20 mouse cellular contexts compared by ENCODE assay signal in genomic region chr12:73587262-73587661, GRCm38 (mm10). TPM values are rescaled to one million over a fixed set of nuclear protein-coding genes. Genes with fewer than 3 reads are reported as not detected.
DNase-seq lines count a peak whose midpoint lies in the region; ATAC-seq lines count a peak whose summit lies in the region.
"Had no signal": no experiment of that assay in that cellular context is flagged by ENCODE, and none has a peak within 500 bp of the region (broad histone marks: within the 10 kb centered on the region; RNA-seq: fewer than 3 reads in every experiment).

No protein-coding gene starts in this region.

- H3K27me3 ChIP-seq in heart, embryonic 12.5 days (replicated peaks) = peaks cover 6% of the 10 kb centered on the region
- peaks cover 40% of the 10 kb centered on the region for H3K27me3 ChIP-seq in limb, embryonic 12.5 days
- H3K27me3 ChIP-seq in limb, embryonic 10.5 days (ENCODE audit: low read depth, poor library complexity, severe bottlenecking) = peaks cover 61% of the 10 kb centered on the region
- no peaks in the 10 kb centered on the region for H3K27me3 ChIP-seq in embryonic facial prominence, embryonic 15.5 days

- peak overlapping the region; percentile 41; the same call in 1 of the 2 replicates for H3K9ac ChIP-seq in heart, embryonic 12.5 days
- H3K9ac ChIP-seq in limb, embryonic 12.5 days (replicated peaks) = no peak overlapping the region
- no peak overlapping the region for H3K9ac ChIP-seq in embryonic facial prominence, embryonic 15.5 days
- H3K9ac ChIP-seq: forebrain, embryonic 12.5 days; liver, embryonic 14.5 days had no signal

- peak overlapping the region; percentile 53 for H3K4me2 ChIP-seq in heart, embryonic 12.5 days
- 0 out of 2 replicates have a peak overlapping the region, but pooled peaks have one; percentile 17 for H3K4me2 ChIP-seq in limb, embryonic 12.5 days
- H3K4me2 ChIP-seq in embryonic facial prominence, embryonic 15.5 days (replicated peaks) = no peak overlapping the region
- H3K4me2 ChIP-seq: forebrain, embryonic 12.5 days; midbrain, embryonic 11.5 days had no signal

- no peaks in the 10 kb centered on the region for H3K9me3 ChIP-seq in heart, embryonic 12.5 days (replicated peaks)
- H3K9me3 ChIP-seq in limb, embryonic 12.5 days = no peaks in the 10 kb centered on the region
- H3K9me3 ChIP-seq in limb, embryonic 10.5 days (replicated peaks) = no peaks in the 10 kb centered on the region
- no peaks in the 10 kb centered on the region for H3K9me3 ChIP-seq in embryonic facial prominence, embryonic 15.5 days (replicated peaks)
- H3K9me3 ChIP-seq: forebrain, embryonic 12.5 days had no signal

- 33% methylated on average over 3 of the region's 3 CpGs for WGBS in heart, embryonic 12.5 days
- 56% methylated on average over 3 of the region's 3 CpGs for WGBS in limb, embryonic 12.5 days
- WGBS in limb, embryonic 10.5 days = 64% methylated on average over 3 of the region's 3 CpGs
- 60% methylated on average over 3 of the region's 3 CpGs for WGBS in embryonic facial prominence, embryonic 15.5 days

- peak overlapping the region; percentile 33 for H3K4me3 ChIP-seq in heart, embryonic 12.5 days
- H3K4me3 ChIP-seq in limb, embryonic 12.5 days (replicated peaks) = no peak overlapping the region
- H3K4me3 ChIP-seq in limb, embryonic 10.5 days = no peak overlapping the region
- 0 out of 2 replicates have a peak overlapping the region, but pooled peaks have one; percentile 0 for H3K4me3 ChIP-seq in embryonic facial prominence, embryonic 15.5 days (replicated peaks)
- H3K4me3 ChIP-seq: forebrain, embryonic 12.5 days; layer of hippocampus, adult 2 months; myocyte had no signal

- H3K27ac ChIP-seq in heart, embryonic 12.5 days (ENCODE audit: poor library complexity, severe bottlenecking) = no peak overlapping the region
- H3K27ac ChIP-seq in limb, embryonic 12.5 days = no peak overlapping the region
- no peak overlapping the region for H3K27ac ChIP-seq in limb, embryonic 10.5 days
- no peak overlapping the region for H3K27ac ChIP-seq in embryonic facial prominence, embryonic 15.5 days (replicated peaks)
- H3K27ac ChIP-seq: forebrain, embryonic 12.5 days; layer of hippocampus, adult 2 months; liver, embryonic 14.5 days had no signal

- H3K36me3 ChIP-seq in heart, embryonic 12.5 days = no peaks in the 10 kb centered on the region
- H3K36me3 ChIP-seq in limb, embryonic 12.5 days = no peaks in the 10 kb centered on the region
- H3K36me3 ChIP-seq in limb, embryonic 10.5 days = no peaks in the 10 kb centered on the region
- H3K36me3 ChIP-seq in embryonic facial prominence, embryonic 15.5 days = no peaks in the 10 kb centered on the region
- H3K36me3 ChIP-seq: forebrain, embryonic 12.5 days had no signal

- no peak for DNase-seq in heart, adult 9 months (ENCODE audit: low spot score in 2 of 2)
- no peak for DNase-seq in limb, embryonic 10.5 days (ENCODE audit: low spot score)
- DNase-seq in CD4-positive helper T cell, adult 2 months (ENCODE audit: low read depth, low spot score) = peak; percentile 34
- DNase-seq in adrenal gland, postnatal 36 days = no peak
- no peak for DNase-seq in MN1 (ENCODE audit: low spot score)
- DNase-seq: adrenal gland, postnatal 14 days; cerebellum, postnatal 25 days; kidney, adult 18-20 months; right cerebral cortex, postnatal 4 days; thymus, postnatal 25 days had no signal

- 0 out of 2 replicates have a peak, but pooled peaks cover 20% of the 10 kb centered on the region for H3K4me1 ChIP-seq in heart, embryonic 12.5 days (replicated peaks)
- H3K4me1 ChIP-seq in limb, embryonic 12.5 days (replicated peaks) = peaks cover 18% of the 10 kb centered on the region
- H3K4me1 ChIP-seq in limb, embryonic 10.5 days = peaks cover 24% of the 10 kb centered on the region
- H3K4me1 ChIP-seq in embryonic facial prominence, embryonic 15.5 days = peaks cover 18% of the 10 kb centered on the region

- no peak for ATAC-seq in heart, embryonic 12.5 days (ENCODE audit: insufficient number of reproducible peaks, low FRiP score)
- no peak for ATAC-seq in limb, embryonic 12.5 days (ENCODE audit: insufficient number of reproducible peaks, insufficient read depth, low FRiP score, low TSS enrichment, low read depth)
- no peak for ATAC-seq in embryonic facial prominence, embryonic 15.5 days (ENCODE audit: insufficient number of reproducible peaks, low FRiP score, low TSS enrichment, low read depth)

RNA-seq across cellular contexts. Expression of gene Prkch, which starts 2.7 kb away (rescaled TPM):
- 19.5 and 20.0 TPM in 2 replicates for polyA plus RNA-seq in heart, embryonic 12.5 days (2016; fragmentation: Nextera tagmentation; extraction: Ambion mirVana)
- polyA plus RNA-seq in limb, embryonic 12.5 days (2016; fragmentation: Nextera tagmentation; extraction: Ambion mirVana) = 10.3 and 11.2 TPM in 2 replicates
- 6.4 and 7.4 TPM in 2 replicates for polyA plus RNA-seq in limb, embryonic 10.5 days (2016; fragmentation: Nextera tagmentation; extraction: Ambion mirVana)
- 20.0 and 21.0 TPM in 2 replicates for polyA plus RNA-seq in embryonic facial prominence, embryonic 15.5 days (2015; fragmentation: Nextera tagmentation; extraction: Ambion mirVana)
- total RNA-seq in adrenal gland, postnatal 36 days (2021) = 10 to 100 TPM; 11.2 to 16.3 TPM
- total RNA-seq: MEL had no signal

RNA-seq across cellular contexts. Expression of gene Tmem30b, which starts 41.1 kb away (rescaled TPM):
- 0.18 and 0.36 TPM in 2 replicates for polyA plus RNA-seq in heart, embryonic 12.5 days (2016; fragmentation: Nextera tagmentation; extraction: Ambion mirVana)
- 21.4 and 27.9 TPM in 2 replicates for polyA plus RNA-seq in limb, embryonic 12.5 days (2016; fragmentation: Nextera tagmentation; extraction: Ambion mirVana)
- 9.1 and 15.7 TPM in 2 replicates for polyA plus RNA-seq in limb, embryonic 10.5 days (2016; fragmentation: Nextera tagmentation; extraction: Ambion mirVana)
- 14.8 and 17.5 TPM in 2 replicates for polyA plus RNA-seq in embryonic facial prominence, embryonic 15.5 days (2015; fragmentation: Nextera tagmentation; extraction: Ambion mirVana)
- total RNA-seq in adrenal gland, postnatal 36 days (2021) = under 1 TPM; 0.10 to 0.13 TPM
- total RNA-seq: hematopoietic stem cell, adult 5-6 weeks; layer of hippocampus, adult 2 months; MEL had no signal
- polyA plus RNA-seq: myocyte had no signal

Comparison
In these comparisons a context has a peak if more than half of its experiments do, and no peak if none do; other contexts are left out.
1. H3K4me3 ChIP-seq: peak in heart, embryonic 12.5 days (single experiment) and embryonic facial prominence, embryonic 15.5 days (single experiment); none in limb, embryonic 12.5 days (single experiment) and limb, embryonic 10.5 days (single experiment).